Mouse (Mus musculus): ENCODE results near the gene P2rx4.

GRCm38 (mm10) chr5:122726595-122726994 lies 19.3 kb downstream of the P2rx4 start:
- TF ChIP-seq CTCF (IDR thresholded peaks at IDR 0.05; ENCODE audit: low read depth, low read length): no peak
- TF ChIP-seq POLR2A (IDR thresholded peaks at IDR 0.05; ENCODE audit: extremely low read depth, insufficient read depth, low read length): no peak

Measured in liver, adult 2 months (tissue).